Mouse (Mus musculus): ENCODE data around the gene Hsph1.

DNA sequence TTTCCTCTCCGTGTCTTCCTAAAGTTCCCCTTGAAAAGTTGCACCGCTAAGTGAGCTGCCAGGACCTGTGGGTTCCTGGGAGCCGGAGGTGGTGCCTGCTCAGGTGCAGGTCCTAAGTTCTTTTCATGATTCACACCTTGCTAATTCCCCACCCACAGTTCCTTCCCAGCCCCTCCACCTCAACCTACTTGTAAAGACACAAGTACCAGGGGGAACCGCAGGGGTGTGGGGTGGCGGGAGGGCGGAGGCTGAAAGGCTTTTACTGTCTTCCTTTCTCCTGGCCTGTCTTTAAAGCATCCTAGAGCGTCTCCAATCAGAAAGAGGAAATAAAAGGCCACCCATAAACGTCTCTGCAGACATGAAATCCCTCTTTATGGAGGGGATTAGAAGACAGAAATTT, 52.7 kb downstream of the Hsph1 start:
- TF ChIP-seq CTCF (IDR thresholded peaks at IDR 0.05; ENCODE audit: extremely low read depth, insufficient read length, insufficient replicate concordance, low read depth, low read length) (no peak), POLR2A (IDR thresholded peaks at IDR 0.05; ENCODE audit: low read depth, low read length) (no peak)

Data from small intestine, adult 2 months (tissue).